In the genomic region with DNA sequence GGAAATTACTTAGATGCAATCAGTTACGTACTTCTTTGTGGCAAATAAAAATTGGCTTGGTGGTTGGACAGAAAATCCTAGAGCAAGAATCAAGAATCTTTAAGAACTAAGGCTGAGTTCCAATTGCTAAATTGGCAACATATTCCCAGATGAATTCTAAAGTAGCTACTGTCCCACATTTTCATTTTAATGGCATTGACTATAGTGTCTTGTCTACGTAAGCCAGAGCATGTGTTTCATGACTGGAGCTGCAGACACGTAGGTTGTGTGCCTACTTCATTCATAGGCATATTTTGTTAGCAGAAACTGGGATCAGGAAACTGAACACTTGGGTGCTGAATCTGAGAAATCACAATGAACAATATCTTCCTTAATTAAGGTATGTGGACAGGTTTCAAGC, we compare ENCODE assay signal across 24 mouse cellular contexts.
"Had no signal": no experiment of that assay in that cellular context is flagged by ENCODE, and none has a peak within 500 bp of the region (broad histone marks: within the 10 kb centered on the region; RNA-seq: fewer than 3 reads in every experiment).

No protein-coding gene starts in this region.

- ATAC-seq: intestine, postnatal 0 days; liver, embryonic 12.5 days; midbrain, embryonic 13.5 days; midbrain, embryonic 16.5 days had no signal

- H3K9ac ChIP-seq: limb, embryonic 12.5 days; limb, embryonic 15.5 days; liver, embryonic 12.5 days; liver, embryonic 15.5 days; lung, embryonic 15.5 days; midbrain, embryonic 13.5 days; neural tube, embryonic 13.5 days had no signal

- H3K9me3 ChIP-seq: limb, embryonic 12.5 days; limb, embryonic 15.5 days; liver, embryonic 12.5 days; liver, embryonic 15.5 days; lung, embryonic 15.5 days; megakaryocyte, embryonic 14.5 days; midbrain, embryonic 10.5 days; midbrain, embryonic 13.5 days; neural tube, embryonic 13.5 days had no signal

- DNase-seq: kidney, adult 2 months; kidney, postnatal 25 days; layer of hippocampus, postnatal 36 days; lung, adult 18-20 months; lung, postnatal 10 days; lung, postnatal 36 days; retina, postnatal 1 day; right cerebral cortex, postnatal 4 days; thymus, postnatal 25 days had no signal

- H3K4me3 ChIP-seq: layer of hippocampus, adult 2 months; limb, embryonic 12.5 days; limb, embryonic 15.5 days; liver, embryonic 12.5 days; liver, embryonic 15.5 days; lung, embryonic 15.5 days; megakaryocyte, embryonic 14.5 days; midbrain, embryonic 10.5 days; midbrain, embryonic 13.5 days; myocyte; neural tube, embryonic 13.5 days had no signal

- H3K27ac ChIP-seq: kidney, postnatal 0 days; layer of hippocampus, adult 2 months; limb, embryonic 12.5 days; limb, embryonic 15.5 days; liver, embryonic 12.5 days; liver, embryonic 15.5 days; lung, embryonic 15.5 days; midbrain, embryonic 10.5 days; midbrain, embryonic 13.5 days; neural tube, embryonic 13.5 days; stomach, postnatal 0 days had no signal

- H3K4me2 ChIP-seq: limb, embryonic 12.5 days; limb, embryonic 15.5 days; liver, embryonic 12.5 days; liver, embryonic 15.5 days; lung, embryonic 15.5 days; midbrain, embryonic 13.5 days; neural tube, embryonic 13.5 days had no signal

- H3K4me1 ChIP-seq: limb, embryonic 12.5 days; limb, embryonic 15.5 days; liver, embryonic 12.5 days; liver, embryonic 15.5 days; lung, embryonic 15.5 days; megakaryocyte, embryonic 14.5 days; midbrain, embryonic 10.5 days; midbrain, embryonic 13.5 days; neural tube, embryonic 13.5 days had no signal

- H3K36me3 ChIP-seq: limb, embryonic 12.5 days; limb, embryonic 15.5 days; liver, embryonic 12.5 days; liver, embryonic 15.5 days; lung, embryonic 15.5 days; midbrain, embryonic 10.5 days; midbrain, embryonic 13.5 days; neural tube, embryonic 13.5 days had no signal

- H3K27me3 ChIP-seq: limb, embryonic 12.5 days; limb, embryonic 15.5 days; liver, embryonic 12.5 days; liver, embryonic 15.5 days; lung, embryonic 15.5 days; megakaryocyte, embryonic 14.5 days; midbrain, embryonic 13.5 days; neural tube, embryonic 13.5 days had no signal
